Mouse (Mus musculus): ENCODE results near the gene Scg3.
"Not testable (repeated sequence)": the region's sequence is repeated elsewhere in the genome, so short reads cannot be mapped to it uniquely, and the experiment has no call there.

The Scg3 gene

DNA sequence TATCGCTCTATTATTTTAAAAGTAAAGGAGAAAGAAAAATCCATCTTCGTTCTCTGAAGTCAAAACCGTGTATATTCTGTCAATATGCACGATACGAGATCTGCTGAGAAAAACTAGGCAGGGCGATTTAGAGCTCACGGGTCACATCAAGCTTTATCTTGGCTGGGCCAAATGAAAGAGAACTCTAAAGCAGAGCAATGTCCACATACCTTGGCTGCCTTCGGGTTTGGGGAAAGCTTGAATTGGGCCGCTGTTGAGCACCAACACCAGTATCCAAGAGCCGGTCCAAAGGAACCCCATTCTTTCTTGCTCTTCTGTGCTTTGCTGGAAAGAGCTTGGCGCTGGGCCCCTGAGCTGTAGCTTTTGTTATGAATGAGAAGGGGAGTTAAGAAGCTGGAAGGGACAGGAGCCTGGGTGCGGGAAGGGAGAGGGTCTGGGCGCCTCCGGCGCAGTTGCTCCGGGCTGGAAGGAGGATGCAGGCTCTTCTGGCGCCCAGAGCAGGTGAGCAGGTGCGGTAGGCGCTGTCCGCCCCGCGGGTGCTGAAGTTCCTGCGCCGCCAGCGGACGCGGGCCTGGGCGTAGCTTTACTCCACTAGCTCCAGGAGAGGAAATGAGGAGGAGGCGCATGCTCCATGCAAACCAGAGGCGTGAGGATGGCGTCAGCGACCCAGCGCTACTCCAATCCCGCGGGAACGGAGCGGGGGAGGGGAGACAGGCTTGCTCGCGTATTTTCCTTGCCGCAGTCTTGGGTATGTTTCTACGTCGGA lies at the start of gene Scg3:
Scg3 (minus strand) TSS at position 631 of the 766 bp plus-strand sequence.
- DNase-seq, result peak; percentile 88

DNA sequence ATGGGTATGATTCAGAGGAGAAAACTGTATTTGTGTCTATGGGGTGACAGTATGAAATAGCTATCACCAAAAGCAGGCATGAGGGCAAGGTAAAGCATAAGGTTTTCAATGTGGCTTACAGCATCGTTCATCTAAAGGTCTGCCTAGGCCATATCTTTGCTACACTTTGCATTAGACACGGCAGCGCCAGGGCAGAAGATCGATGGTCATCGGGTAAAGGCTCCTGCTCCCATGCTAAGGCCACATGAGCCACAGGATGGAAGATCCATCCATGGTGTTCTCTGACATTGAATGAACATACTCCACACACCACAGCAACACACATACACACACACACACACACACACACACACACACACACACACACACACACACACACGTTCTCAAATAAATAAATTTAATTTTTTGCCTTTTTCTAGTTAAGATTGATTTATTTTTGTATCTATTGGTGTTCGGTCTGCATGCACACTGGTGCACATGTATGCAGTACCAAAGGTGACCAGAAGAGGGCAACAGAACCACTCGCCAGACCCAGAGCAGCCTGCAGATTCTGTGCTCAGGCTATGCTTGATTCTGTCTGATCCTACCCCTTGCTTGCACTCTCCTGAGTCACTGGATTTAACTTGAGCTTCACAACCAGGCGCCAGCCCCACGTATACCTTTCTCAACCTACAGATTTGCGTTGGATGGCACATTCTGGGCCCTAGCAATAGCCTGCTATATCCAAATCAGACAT lies 36.3 kb upstream of the Scg3 start:
- DNase-seq, result peak; percentile 71

DNA sequence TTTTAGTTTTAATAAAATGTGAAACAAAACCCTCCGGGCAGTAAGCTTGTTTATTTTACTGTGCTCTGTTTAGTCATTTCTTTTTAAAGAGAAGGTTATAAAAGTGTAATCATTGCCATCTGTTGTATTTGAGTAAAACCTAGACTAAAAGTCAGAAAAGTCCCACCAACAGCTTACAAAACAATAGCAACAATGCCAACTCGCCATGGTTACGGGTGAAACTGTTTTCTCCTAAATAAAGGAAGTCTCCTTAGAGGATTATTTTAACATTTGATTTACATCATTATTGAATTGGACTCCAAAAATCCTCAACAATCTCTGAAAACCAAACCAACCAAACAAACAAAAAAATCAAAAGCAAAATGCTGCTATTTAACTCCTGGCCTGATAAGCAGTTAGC lies 35.6 kb upstream of the Scg3 start:
- no peak for DNase-seq

DNA sequence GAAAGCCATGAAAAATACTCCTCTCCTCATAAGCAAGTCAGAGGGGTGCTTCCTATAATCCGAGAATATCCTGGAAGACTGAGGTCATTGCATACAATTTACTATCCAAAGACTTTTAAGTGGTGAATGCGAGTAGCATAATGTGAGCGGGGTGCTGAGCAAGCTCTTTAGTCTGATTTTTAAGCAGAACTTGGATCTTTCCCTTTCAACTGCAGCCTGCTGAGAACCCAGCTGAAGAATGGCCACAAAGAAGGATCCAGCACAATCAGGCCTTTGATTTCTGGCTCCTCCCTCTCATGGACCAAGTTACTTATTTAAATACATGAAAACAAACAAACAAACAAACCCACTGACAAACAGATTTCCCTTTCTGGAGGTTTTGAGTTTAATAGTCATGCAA lies 916 bp upstream of the Scg3 start:
- DNase-seq, result no peak

DNA sequence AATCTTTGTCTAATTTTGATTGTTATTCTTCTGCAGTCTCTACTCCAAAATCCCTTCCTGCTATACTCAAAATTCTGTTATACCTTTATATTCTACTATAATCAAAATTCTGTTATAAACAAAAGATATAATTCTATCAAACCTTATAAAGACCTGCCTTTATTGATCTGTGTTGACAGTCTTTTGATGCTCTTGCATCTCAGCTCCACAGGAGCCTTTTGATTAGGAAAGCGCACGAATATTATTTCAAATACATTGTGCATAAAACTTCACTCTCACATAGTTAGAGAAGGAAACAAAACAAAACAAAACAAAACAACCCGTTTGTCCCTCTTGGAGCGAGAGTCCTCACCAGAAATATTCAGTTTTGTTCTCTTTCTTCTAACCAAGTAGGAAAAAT lies 436 bp upstream of the Scg3 start:
- DNase-seq, result no peak

DNA sequence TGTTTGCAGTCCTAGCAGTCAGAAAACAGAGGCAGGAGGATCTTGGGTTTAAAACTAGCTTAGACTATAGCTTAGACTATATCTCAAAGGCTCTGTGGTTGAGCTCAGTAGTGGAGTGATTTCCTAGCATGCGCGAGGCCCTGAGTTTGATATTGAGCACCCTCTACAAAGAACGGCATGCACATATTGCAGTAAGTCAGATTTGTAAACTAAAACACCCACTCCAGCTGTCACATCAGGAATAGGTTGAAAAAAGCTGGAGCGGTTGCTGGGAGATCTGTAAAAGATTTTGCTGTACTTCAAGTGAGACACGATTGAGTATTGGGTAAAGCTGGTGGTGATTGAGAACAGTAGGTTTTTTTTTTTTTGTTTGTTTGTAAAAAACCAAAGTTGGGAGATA lies 3.2 kb downstream of the Scg3 start:
- DNase-seq, result no peak

DNA sequence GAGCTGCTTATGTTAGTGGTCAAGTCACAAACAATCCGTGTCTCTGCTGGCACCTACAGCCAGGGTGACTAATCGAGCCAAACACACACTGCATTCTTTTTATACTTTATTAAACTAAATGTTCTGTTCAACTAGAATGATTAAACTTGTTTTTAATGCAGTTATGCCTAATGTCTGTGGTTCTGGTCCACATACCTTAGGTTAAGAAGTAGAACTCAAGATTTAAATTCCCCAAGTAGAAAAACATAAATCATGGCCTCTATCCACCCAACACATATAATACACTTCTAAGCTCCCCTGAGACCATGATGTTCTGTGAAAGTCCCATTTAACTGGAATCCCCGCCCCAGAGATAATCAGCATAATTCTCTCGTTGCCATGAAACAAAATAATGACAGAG lies 4.2 kb downstream of the Scg3 start:
- no peak for DNase-seq

DNA sequence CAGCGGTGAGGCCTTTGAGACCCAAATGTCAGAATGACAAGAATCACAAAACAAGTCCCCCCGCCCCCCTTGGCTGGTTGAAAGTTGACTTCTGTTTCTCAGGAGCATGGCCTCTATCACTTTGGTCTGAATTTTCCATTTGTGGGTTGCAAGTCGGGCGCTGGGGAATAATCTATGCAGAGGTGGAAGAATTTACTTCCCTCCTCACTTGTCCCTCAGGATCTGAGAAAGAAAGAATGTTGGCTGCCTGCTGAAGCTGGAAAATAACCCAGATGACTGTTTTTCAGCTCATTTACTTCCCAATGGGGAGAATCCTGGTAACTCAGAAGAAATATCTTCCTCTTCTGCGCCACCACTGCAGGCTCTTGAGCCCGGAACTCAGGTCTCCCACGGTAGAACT lies 5.5 kb downstream of the Scg3 start:
- DNase-seq, result no peak

DNA sequence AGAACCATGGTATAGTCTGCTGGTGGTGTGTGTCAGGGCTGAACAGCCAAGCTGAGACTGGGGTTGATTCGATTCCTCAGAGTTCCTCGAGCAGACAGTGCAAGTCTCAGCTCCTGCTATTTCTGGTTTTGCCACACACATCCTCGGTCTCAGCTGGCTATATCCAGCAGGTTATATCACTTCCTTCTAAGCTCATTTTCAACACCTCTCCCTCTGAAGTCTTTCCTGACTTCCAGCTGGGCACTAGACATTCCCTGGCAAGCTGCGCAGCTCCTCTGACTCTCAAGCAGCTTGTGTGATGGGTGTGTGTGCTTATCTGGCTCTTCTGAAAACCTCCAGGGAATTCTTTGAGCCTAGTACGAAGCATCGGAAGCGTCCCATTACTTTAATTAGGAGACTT lies 7.6 kb downstream of the Scg3 start:
- DNase-seq, result no peak

DNA sequence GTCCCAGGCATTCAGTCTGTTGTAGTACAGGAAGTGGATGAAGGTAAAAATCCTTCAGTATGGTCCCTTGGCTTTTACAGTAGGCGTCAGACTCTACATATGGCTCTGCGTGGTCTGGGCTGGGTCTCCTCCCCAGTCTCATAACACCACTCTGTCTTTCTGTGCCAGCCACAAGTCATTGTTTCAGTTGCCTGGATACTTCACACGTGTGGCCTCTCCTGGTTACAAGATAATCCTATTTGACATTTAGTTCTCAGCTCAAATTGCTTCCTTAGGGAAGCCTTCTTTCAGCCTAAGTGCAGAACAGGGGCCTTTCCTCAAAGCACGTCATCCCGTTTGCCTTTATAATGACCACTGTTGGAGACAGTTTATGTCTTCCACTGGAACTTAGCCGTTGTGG lies 11.1 kb downstream of the Scg3 start:
- no peak for DNase-seq

DNA sequence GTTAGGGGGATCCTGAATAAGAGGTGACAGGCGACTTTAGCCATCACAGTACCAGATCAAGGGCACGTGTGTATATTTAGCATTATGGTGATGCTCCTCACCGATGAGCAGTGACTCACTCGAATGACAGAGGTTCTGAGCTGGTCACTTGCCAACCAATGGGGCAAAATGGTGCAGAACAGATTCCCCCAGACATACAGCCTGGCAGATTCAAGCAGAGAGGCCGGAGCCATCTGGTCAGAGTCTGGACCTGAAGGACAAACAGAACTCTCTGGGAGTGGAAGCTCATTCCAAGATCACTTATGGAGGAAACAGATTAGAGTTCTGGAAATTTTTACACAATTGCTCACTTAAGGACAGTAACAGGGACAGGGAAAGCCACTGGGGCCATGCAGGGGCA lies 17.2 kb downstream of the Scg3 start:
- DNase-seq, result no peak

DNA sequence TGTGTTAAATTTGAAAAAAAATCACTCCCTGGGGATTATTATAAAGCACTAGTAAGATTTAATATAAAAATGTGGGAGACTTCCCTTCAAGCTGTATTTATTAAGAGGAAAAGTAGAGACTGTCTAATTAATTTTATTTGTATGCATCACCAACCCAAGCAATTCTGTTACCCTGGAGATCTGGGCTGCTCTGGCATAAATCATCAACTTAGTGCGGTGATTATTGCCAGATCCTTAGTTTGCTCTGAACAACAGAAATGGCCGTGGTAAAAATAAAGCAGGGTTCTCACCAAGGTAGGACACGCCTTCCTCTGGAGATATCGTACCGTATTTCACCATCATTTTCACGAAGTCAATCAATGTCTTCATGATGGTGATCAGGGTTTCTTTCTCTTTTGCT lies 18.5 kb downstream of the Scg3 start:
- DNase-seq, result no peak

DNA sequence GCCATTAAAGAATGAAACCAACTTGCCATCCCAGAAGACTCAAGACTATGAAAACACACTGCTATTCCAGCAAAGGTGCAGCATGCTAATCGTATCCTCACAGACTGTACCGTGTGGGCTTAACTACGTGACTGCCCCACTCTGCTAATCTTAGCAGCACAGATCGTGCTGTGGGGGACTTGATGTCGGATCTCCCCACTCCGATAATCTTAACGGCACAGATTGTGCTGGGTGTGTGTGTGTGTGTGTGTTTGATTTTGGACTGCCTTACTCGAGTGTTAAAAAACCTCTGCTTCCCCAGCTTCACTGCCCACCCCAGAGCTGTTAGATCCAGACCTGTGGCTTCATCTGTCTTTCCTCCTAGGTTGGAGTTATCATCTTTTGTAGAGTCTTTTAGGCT lies 22.9 kb downstream of the Scg3 start:
- no peak for DNase-seq

DNA sequence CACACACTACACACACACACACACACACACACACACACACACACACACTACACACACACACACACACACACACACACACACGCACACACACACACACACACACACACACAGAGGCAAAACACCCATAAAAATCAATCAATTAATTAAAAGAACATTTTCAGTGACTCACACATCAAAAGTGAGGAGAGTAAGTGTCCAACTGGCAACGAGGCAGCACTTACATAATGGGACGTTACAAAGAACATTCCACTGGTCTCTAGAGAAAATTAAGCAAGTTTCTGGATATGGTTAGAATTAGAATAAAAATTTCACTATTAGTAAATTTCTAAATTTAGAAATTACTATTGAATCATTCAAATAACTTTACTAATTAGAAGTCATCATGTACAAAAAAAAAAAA lies 27.4 kb downstream of the Scg3 start:
- DNase-seq, result not testable (repeated sequence)

DNA sequence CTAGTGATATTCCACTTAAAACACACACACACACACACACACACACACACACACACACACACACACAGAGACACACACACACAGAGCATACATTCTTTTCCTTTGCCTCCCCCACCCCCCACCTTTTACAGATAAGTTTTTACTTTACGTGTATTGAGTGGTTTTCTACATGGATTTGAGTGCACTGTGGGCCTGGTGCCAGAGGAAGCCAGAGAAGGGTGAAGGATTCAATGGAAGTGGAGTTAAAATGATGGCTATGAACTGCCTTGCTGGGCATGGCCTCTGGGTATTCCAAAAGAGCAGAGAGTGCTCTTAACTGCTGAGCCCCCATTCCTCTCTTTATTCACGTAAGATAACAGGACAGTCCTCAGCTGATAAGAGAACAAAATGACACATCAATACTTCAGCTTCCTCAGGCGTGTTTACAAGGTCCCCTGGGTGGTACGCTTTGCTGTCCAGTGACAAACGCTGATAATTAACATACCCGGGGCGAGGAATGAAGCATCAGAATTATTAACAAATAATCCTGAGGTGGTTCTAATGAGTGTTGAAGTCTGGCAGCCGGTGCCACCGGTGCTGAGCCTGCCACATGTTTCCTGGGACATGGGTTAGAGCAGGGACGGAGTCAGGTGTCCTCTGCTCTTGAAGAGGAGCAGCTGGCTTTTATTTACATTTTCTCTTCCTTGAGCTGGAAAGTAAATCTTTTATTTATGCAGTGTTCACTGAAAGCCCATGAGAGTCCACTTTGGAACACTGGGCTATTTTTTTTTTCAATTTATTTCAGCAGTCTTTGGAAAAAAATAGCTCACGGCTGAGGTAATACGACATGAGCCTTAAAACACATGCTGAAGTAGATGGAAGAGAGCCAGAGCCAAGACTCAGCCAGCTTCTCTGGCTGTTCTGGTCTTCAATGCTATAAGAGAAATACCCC lies 29.6 kb downstream of the Scg3 start:
- no peak for DNase-seq

DNA sequence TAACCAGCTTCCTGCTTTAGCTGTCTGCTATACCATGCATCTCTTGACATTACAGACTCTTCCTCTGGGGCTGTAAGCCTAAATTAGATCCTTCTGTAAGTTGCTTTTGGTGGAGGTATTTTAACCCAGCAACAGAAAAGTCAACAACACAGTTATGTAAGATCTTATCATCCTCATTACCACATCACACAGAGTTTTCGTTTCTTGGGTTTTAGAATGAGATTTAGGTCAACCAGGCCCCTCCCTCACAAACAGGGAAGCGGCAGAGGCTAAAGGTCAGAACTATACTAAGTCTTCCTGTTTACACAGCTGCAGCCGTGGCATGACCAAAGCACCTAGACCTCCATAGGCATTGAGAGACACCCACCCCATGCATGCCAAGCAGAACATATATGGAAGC lies 38.5 kb downstream of the Scg3 start:
- no peak for DNase-seq

DNA sequence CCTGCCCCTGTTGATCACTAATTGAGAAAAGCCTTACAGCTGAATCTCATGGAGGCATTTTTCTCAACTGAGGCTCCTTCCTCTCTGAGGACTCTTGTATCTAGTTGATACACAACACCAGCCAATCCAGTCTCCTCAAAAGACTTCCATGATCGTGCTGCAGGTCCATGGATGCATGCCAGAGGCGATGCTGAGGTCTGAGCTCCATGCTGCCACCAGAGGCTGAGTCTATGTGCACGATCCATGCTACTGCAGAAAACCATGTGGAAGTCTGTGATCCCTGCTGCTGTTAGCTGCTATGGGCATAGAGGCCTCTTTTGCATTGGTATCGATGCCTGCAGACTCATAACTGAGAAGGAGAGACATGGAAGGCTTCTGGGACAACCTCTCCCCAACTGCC lies 49.6 kb downstream of the Scg3 start:
- DNase-seq, result no peak

DNA sequence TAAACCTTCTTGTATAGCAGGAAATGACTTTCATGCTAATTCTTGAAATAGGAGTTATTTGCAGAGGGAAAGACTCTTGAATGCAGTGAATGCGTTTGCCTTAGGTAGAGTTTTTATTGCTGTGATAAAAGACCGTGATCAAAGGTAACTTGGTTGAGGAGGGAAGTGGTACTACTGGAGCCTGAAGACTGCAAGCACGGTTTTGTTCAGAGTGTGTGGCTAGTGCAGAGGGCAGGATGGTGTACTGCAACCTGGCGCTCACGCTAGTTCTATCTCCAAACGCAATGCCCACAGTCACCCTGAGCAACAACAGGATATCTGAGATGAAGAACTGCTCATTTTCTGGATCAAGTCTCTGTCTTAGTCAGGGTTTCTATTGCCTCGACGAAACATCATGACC lies 50.3 kb downstream of the Scg3 start:
- DNase-seq, result no peak

DNA sequence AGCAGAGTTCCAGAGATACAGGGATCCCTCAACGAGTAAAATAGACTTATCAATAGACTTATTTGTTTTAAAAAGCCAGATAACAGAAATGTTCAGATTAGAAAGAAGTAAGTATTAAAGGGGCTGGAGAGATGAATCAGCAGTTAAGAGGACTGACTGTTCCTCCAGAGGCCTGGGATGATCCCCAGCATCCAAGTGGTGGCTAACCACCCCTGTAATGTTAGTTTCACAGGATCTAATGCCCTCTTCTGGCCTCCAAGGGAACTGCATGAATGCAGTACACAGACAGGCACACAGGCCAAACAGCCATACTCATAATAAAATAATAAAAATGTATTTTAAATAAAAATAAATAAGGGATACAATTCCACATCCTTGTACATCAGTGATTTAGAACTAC lies 51.0 kb downstream of the Scg3 start:
- DNase-seq, result peak; percentile 22

DNA sequence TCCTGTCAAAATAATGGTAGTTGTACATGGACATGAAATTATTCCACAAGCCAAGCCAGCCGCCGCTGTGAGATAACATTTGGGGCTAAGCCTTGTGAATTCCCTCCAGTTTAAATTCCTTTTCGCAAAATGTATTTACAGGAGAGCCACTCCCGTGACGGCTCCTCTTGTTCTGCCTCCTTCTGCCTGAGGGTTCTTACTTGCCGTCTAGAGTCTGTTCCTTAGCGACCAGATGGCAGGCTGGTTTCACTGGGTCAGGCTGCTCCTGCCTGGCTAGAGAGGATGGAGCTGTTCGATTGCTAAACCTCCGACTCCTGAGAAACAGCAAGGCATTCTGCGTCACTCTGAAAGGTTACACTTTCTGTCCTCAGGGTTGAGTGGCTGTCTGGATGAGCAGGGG lies 51.7 kb downstream of the Scg3 start:
- DNase-seq, result no peak

DNA sequence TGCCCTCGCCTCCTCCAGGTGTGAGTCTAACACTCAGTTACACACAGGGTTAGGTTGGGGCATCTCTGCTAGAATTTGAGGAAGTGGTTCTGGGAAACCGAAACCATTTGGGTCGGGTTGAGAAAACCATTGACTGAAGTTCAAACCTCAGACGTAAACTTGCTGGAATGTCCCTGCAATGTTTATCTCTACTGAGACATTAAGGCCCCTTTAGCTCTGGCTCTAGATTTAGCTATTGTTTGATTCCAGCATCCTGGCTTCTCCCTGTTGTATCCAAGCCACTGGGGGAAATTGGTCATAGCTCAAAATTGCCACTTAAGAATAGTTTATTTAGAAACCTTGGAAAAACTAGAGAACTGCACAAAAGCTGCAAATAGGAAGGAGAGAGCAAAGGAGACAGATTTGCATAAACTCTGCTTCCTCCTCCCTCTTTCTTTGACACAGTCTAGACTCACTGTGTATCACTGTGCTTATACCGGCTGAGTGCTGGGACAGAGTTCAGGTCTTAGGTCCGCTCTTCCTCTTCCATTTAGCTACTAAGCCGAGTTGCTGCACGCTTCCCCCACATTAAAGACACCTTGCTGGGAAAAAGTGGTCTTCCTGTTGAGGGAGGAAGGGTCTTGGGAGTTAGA lies 52.9 kb downstream of the Scg3 start:
- no peak for DNase-seq

DNA sequence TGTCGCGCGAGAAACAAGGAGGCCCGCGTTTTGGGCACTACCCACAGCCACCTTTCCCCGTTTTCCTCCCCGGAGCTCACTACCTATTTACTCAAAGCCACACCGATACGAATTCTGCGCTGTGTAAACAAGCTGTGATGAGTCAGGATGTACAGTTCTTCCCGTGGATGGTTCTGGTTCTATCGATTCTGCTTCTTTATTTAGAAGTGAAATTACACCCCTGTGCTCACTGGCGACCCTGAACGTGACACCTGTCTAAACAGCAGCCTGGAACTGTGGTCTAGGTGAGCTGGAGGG lies 57.6 kb downstream of the Scg3 start:
- DNase-seq, result no peak

Data from kidney, postnatal 10 days (tissue).